Mouse (Mus musculus): ENCODE data around the gene Rere. TPM values are rescaled to one million over a fixed set of nuclear protein-coding genes. Genes with fewer than 3 reads are reported as not detected.
A peak's percentile ranks its signal among the peaks of the same experiment; 100 is the strongest.

Gene Rere
- total RNA-seq, 1 experiment from 2014 or later: 108 TPM

GRCm38 (mm10) chr4:150346651-150347386, 65.4 kb downstream of the Rere start:
- DNase-seq: no peak

- DNase-seq: no peak
Observed at GRCm38 (mm10) chr4:150347387-150347672, 65.9 kb downstream of the Rere start.

- no peak for DNase-seq
Observed at GRCm38 (mm10) chr4:150349680-150350101, 68.2 kb downstream of the Rere start.

GRCm38 (mm10) chr4:150351419-150352075, 70.1 kb downstream of the Rere start:
- no peak for DNase-seq

GRCm38 (mm10) chr4:150352736-150353135, 71.3 kb downstream of the Rere start:
- DNase-seq: no peak

- DNase-seq: no peak
Observed at GRCm38 (mm10) chr4:150353376-150353900, 72.0 kb downstream of the Rere start.

- no peak for DNase-seq
Observed at GRCm38 (mm10) chr4:150355801-150356200, 74.4 kb downstream of the Rere start.

- no peak for DNase-seq
Observed at GRCm38 (mm10) chr4:150361986-150362691, 80.7 kb downstream of the Rere start.

- DNase-seq: no peak
Observed at GRCm38 (mm10) chr4:150362858-150363257, 81.4 kb downstream of the Rere start.

- DNase-seq: no peak
Observed at GRCm38 (mm10) chr4:150364786-150365185, 83.3 kb downstream of the Rere start.

GRCm38 (mm10) chr4:150366510-150367208, 85.2 kb downstream of the Rere start:
- peak; percentile 18 for DNase-seq

- DNase-seq: peak; percentile 90
Observed at GRCm38 (mm10) chr4:150371580-150372380, 90.3 kb downstream of the Rere start.

- DNase-seq: no peak
Observed at GRCm38 (mm10) chr4:150372631-150373041, 91.2 kb downstream of the Rere start.

GRCm38 (mm10) chr4:150373111-150374109, 92.0 kb downstream of the Rere start:
- DNase-seq: peak; percentile 70

- DNase-seq: peak; percentile 23
Observed at GRCm38 (mm10) chr4:150374651-150375447, 93.4 kb downstream of the Rere start.

- DNase-seq: no peak
Observed at GRCm38 (mm10) chr4:150375448-150375935, 94.0 kb downstream of the Rere start.

GRCm38 (mm10) chr4:150379313-150379712, 97.9 kb downstream of the Rere start:
- no peak for DNase-seq

GRCm38 (mm10) chr4:150379772-150380171, 98.3 kb downstream of the Rere start:
- peak; percentile 55 for DNase-seq

GRCm38 (mm10) chr4:150380273-150380672, 98.8 kb downstream of the Rere start:
- DNase-seq: no peak
